In genomic region chr4:118967711-118968110, GRCm38 (mm10) we compare ENCODE assay signal across 24 mouse cellular contexts. TPM values are rescaled to one million over a fixed set of nuclear protein-coding genes. Genes with fewer than 3 reads are reported as not detected.
"Had no signal": no experiment of that assay in that cellular context is flagged by ENCODE, and none has a peak within 500 bp of the region (broad histone marks: within the 10 kb centered on the region; RNA-seq: fewer than 3 reads in every experiment).

No protein-coding gene starts in this region.

- H3K4me3 ChIP-seq: neural tube, embryonic 15.5 days; stomach, embryonic 15.5 days had no signal

- H3K9me3 ChIP-seq: neural tube, embryonic 15.5 days; stomach, embryonic 15.5 days had no signal

- H3K27ac ChIP-seq: neural tube, embryonic 15.5 days; stomach, embryonic 15.5 days; stomach, postnatal 0 days had no signal

- H3K4me1 ChIP-seq: neural tube, embryonic 15.5 days; stomach, embryonic 15.5 days had no signal

- H3K4me2 ChIP-seq: neural tube, embryonic 15.5 days; stomach, embryonic 15.5 days had no signal

- H3K36me3 ChIP-seq: neural tube, embryonic 15.5 days; stomach, embryonic 15.5 days had no signal

- H3K9ac ChIP-seq: neural tube, embryonic 15.5 days; stomach, embryonic 15.5 days had no signal

- H3K27me3 ChIP-seq: neural tube, embryonic 15.5 days; stomach, embryonic 15.5 days had no signal

- DNase-seq: retina, postnatal 1 day; right cerebral cortex, adult 18-20 months; right cerebral cortex, postnatal 14 days; right cerebral cortex, postnatal 25 days; right cerebral cortex, postnatal 4 days; spleen, adult 18-20 months; thymus, adult 18-20 months; thymus, adult 2 months; thymus, postnatal 14 days; thymus, postnatal 25 days; thymus, postnatal 36 days; thymus, postnatal 4 days had no signal

RNA-seq across cellular contexts. Expression of gene Lao1, which starts 6.3 kb away (rescaled TPM):
- total RNA-seq: neutrophil, adult 5-6 weeks had no signal
- polyA plus RNA-seq: neural tube, embryonic 14.5 days; neural tube, embryonic 15.5 days; small intestine, adult 2 months; spleen, adult 2 months; stomach, embryonic 14.5 days; stomach, embryonic 15.5 days; stomach, embryonic 16.5 days had no signal

RNA-seq across cellular contexts. Expression of gene Olfr1328, which starts 29.3 kb away (rescaled TPM):
- total RNA-seq: neutrophil, adult 5-6 weeks had no signal
- polyA plus RNA-seq: neural tube, embryonic 14.5 days; neural tube, embryonic 15.5 days; small intestine, adult 2 months; spleen, adult 2 months; stomach, embryonic 14.5 days; stomach, embryonic 15.5 days; stomach, embryonic 16.5 days; stomach, postnatal 0 days; testis, adult 2 months; thymus, adult 2 months; thymus, postnatal 0 days had no signal

RNA-seq across cellular contexts. Expression of gene Olfr1329, which starts 50.4 kb away (rescaled TPM):
- total RNA-seq: neutrophil, adult 5-6 weeks had no signal
- polyA plus RNA-seq: neural tube, embryonic 14.5 days; neural tube, embryonic 15.5 days; small intestine, adult 2 months; spleen, adult 2 months; stomach, embryonic 14.5 days; stomach, embryonic 15.5 days; stomach, embryonic 16.5 days; stomach, postnatal 0 days; testis, adult 2 months; thymus, adult 2 months; thymus, postnatal 0 days; urinary bladder, adult 2 months had no signal
